Mouse (Mus musculus): Measurements from ENCODE around the gene Tfec.

Gene Tfec

DNA sequence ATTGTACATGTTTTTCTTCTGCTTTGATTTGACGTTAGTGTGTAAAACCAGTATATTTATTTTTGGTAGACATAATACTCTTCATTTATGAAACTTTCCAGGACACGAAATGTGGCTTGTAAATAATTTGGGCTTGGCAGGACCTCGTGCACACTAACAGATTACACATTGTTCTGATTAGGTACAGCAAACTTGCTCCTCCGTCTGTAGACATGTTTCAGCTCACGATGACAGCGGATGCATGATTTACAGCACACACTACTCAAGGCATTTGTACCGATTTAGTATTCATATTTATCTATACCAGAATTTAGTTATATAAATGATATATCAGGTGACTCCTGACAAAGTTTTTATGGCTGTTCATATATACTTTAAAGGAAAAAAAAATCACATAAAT, 104.2 kb downstream of the Tfec start:
- in situ Hi-C loops (cut with MboI, MseI): no loop called here

DNA sequence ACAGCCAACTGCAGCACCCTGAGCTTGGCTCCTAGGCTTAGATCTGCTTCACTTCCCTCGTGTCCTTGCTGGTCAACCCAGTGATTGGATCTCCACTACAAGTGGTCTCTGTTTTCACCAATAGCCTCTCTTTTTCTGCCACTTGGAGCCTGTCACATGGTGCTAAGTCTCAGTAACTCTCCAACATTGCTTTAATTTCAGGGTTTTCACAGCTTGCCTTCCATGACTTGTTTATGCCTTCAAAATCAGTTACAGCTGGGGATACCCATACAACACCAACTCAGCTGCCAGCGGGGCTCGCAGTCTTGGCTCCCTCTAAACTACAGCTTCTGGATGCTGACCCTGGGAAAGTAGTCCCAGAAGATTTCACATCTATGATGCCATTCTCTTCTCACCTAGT, 113.1 kb downstream of the Tfec start:
- in situ Hi-C loops (cut with MboI, MseI): no loop called here
